Mouse (Mus musculus): ENCODE measurements around the gene Angptl7.

The Angptl7 gene

GRCm38 (mm10) chr4:148500410-148500867, at the start of gene Angptl7:
TSS of gene Angptl7 (minus strand) at chr4:148500460.
- DNase-seq (ENCODE audit: low read depth, low spot score) = no peak

DNA sequence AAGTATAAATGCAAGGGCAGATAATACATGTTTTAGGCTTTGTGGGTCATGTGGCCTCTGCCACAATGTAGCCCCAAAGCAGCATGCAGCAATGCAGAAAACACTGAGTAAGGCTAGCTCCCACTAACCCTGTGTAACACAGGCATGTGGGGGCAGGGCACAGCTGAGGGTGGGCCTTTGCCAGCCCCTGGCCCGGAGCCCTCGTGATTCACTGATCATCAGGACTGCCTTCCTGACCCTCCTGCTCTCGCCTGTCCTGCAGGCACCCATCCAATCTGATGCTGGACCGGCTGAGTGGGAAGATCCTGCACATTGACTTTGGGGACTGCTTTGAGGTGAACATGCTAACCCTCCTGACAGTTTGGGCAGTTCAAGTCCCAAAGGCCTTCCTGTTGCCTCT, 48.8 kb upstream of the Angptl7 start:
- DNase-seq (ENCODE audit: low read depth, low spot score) = no peak

DNA sequence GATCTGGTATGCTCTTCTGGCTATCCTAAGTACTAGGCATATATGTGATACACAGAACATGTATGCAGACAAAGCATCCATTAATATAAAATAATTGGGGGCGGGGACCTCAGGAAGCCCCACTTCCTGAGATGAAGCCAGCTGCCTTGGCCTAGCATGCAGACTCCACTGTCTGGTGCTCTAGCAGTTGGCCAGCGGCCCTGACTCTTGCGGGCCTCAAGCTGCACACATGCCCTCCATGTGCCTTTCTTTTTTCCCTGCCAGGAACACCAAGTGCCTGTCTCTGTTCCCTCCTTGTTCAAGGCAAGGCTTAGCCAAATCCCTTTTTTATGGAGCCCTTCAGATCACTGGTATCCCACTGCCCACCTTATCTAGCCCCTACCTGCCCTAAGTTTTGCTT, 35.6 kb upstream of the Angptl7 start:
- no peak for DNase-seq (ENCODE audit: low read depth, low spot score)

- no peak for DNase-seq (ENCODE audit: low read depth, low spot score)
Observed at GRCm38 (mm10) chr4:148533613-148534328, 33.5 kb upstream of the Angptl7 start.

DNA sequence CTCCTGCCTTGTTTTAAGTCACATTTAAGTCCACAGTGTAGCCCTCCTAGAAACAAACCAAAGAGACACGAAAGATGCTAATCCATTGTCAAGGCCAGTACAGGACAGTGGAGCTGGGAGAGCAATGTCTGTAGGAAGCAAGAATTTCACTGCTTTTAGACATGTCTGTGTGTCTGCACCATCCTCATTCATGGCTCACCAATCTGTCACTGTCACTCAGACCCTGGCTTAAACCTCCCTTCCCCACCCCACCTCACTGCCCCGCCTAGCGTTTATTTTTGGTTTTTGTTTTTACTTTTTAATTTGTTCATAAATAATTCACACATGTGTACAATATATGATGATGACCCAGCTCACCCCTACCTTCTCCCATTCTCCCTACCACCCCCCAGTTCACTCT, 32.3 kb upstream of the Angptl7 start:
- no peak for DNase-seq (ENCODE audit: low read depth, low spot score)

DNA sequence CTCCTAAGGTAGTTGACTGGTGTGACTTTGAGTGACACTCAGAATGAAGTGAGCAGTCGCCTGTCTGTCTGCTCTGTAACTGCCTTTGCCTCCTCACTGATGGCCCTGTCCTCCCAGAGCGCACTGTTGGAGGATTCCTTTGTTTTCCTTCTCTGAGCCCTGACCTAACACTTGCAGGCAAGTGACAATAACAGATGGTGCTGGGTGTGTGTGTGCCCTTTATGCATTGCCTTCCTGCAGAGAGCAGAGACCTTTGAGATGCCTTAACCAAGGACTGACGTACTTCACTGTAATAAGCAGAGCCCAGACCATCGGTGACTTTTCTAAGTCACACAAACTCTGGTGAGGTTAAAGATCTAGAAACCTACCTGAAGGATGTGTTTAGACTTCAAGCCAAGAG, 31.1 kb upstream of the Angptl7 start:
- no peak for DNase-seq (ENCODE audit: low read depth, low spot score)

- DNase-seq (ENCODE audit: low read depth, low spot score) = no peak
Observed at GRCm38 (mm10) chr4:148530778-148531177, 30.5 kb upstream of the Angptl7 start.

GRCm38 (mm10) chr4:148530351-148530750, 30.1 kb upstream of the Angptl7 start:
- no peak for DNase-seq (ENCODE audit: low read depth, low spot score)

- DNase-seq (ENCODE audit: low read depth, low spot score) = no peak
Observed at GRCm38 (mm10) chr4:148527158-148527910, 27.1 kb upstream of the Angptl7 start.

DNA sequence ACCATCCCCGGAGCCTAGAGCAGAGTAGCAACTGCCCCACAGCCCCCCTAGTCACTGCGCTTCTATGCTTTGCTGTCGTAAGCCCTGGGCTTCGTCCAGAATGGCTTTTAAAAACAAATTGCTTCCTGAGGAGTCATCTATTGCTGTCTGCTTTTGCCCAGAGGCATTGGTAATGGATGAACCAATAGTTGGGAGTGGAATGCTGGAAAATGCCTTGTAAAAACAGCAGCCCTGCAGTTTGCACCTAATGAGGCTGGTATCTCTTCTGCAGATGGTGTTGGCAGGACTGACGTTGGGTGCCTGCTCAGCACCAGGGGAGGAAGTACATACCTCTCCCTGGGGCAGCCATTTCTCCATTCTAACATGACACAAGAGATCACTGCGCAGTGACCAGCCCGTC, 23.3 kb upstream of the Angptl7 start:
- no peak for DNase-seq (ENCODE audit: low read depth, low spot score)

- no peak for DNase-seq (ENCODE audit: low read depth, low spot score)
Observed at GRCm38 (mm10) chr4:148518235-148518795, 18.1 kb upstream of the Angptl7 start.

GRCm38 (mm10) chr4:148517809-148518208, 17.5 kb upstream of the Angptl7 start:
- DNase-seq (ENCODE audit: low read depth, low spot score) = no peak

GRCm38 (mm10) chr4:148515313-148515712, 15.1 kb upstream of the Angptl7 start:
- no peak for DNase-seq (ENCODE audit: low read depth, low spot score)

- no peak for DNase-seq (ENCODE audit: low read depth, low spot score)
Observed at GRCm38 (mm10) chr4:148513021-148513559, 12.8 kb upstream of the Angptl7 start.

GRCm38 (mm10) chr4:148511334-148511733, 11.1 kb upstream of the Angptl7 start:
- DNase-seq (ENCODE audit: low read depth, low spot score) = no peak

DNA sequence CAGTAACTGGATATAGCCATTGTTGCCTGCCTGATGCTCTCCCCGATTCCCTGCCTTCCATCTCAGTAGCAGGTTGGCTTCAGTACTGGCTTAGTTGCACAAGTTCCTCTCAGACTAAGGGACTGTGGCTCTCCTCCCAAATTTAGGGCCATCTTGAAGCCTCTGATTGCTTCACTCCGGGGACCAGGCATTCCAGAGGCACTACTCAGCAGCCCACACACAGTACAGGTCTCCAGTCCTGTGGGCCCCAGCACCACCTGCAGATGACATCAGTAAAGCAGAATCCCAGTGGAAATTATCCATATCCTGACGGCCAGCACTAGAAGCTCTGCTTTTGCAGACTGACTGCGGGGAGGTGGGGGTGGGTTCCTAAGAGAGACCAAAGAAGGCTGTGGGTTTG, 10.4 kb upstream of the Angptl7 start:
- DNase-seq (ENCODE audit: low read depth, low spot score) = no peak

DNA sequence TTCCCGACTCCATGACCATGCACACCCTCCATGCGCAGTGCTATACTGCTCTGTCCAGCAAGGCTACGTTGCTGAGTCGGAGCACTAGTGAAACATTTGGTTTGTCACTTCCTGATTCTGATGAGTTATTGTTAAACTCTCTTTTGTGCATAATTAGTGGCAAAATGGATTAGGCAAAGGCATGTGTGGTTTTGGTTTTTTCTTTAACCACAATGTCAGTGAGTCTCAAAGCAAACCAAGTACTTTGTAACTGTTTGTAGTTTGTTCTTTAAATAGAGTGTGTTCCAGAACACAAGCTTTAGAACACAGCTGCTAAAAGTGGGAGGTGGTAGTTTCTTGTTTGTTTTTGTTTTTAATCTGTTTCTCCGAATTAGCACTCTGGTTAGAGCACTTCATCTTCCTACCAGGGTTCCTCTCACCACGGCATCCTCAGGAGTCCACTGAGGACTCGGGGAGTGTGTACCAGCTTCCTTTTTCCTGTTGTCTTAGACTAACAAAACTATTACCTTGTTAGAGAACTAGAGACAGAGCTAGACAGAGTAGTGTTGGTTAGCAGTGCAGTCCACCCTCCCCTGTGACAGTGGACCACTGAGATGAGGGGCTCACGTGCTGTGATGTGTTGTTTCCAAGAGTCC, 9.3 kb upstream of the Angptl7 start:
- no peak for DNase-seq (ENCODE audit: low read depth, low spot score)

- no peak for DNase-seq (ENCODE audit: low read depth, low spot score)
Observed at GRCm38 (mm10) chr4:148508084-148508849, 8.0 kb upstream of the Angptl7 start.

- no peak for DNase-seq (ENCODE audit: low read depth, low spot score)
Observed at GRCm38 (mm10) chr4:148507585-148507984, 7.3 kb upstream of the Angptl7 start.

DNA sequence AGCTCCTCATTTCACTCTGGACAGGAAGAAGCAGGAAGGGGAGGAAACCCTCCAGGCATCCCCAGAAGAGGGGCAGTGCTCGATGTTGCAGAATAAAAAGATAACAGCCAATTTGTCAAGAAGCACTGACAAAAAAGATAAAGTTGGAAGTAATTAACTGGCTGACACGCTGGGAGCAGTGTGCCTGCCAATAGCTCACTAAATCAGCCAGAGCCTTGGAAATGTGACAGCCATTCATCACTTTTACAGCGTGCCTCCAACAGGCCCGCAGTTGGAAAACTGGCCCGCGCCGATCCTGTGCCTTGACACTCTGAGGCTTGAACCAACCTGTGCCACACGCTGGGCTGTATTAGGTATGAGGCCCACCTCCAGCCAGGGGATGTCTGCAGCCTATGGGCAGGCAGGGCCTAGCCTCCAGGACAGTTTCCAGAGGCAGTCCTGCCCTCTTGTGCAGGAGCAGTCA, 4.3 kb upstream of the Angptl7 start:
- no peak for DNase-seq (ENCODE audit: low read depth, low spot score)

Data from c-Kit-negative CD71-positive TER-119-positive erythroid progenitor cells, embryonic 14.5 days (primary cell).